Mouse (Mus musculus) ES-E14 (cell line): ENCODE measurements around the gene Apobec3.

Experiments used
- CHD2 ChIP-seq: IDR thresholded peaks from 2 replicates; pipeline ENCODE4 v1.6.1; 2014; ENCODE audit warnings: mild to moderate bottlenecking, low read depth, low read length, inconsistent platforms
- ZC3H11A ChIP-seq: IDR thresholded peaks from 2 replicates; pipeline ENCODE4 v1.6.1; 2012; ENCODE audit warnings: low read depth, mild to moderate bottlenecking, inconsistent platforms, low read length, borderline replicate concordance

- no peak for TF ChIP-seq CHD2
- 0 out of 2 replicates have a peak, but pooled peaks have one; percentile 4 for TF ChIP-seq ZC3H11A
Measured at GRCm38 (mm10) chr15:79940932-79941331, 49.5 kb downstream of the Apobec3 start.
